Mouse (Mus musculus) midbrain, postnatal 0 days (tissue): ENCODE results near the gene Cdkn2d. TPM values are rescaled to one million over a fixed set of nuclear protein-coding genes. Genes with fewer than 3 reads are reported as not detected.
"Not testable (repeated sequence)": the region's sequence is repeated elsewhere in the genome, so short reads cannot be mapped to it uniquely, and the experiment has no call there.

ENCODE experiments used
- ATAC-seq: fragments of 200-750 bp; cut with Nextera tagmentation; 2 replicates; pipeline ENCODE4 v1.8.0; 2017; ENCODE audit warnings: moderate number of reproducible peaks, mild to moderate bottlenecking, moderate TSS enrichment, moderate library complexity; ENCODE audit not compliant: low FRiP score
- DNase-seq: peaks from one replicate; pipeline ENCODE4 v3.0.0-alpha.2; 2015; ENCODE audit warnings: low spot score
- H3K27ac ChIP-seq: fragments of 300-500 bp; sonication (generic); 2 replicates; pipeline ENCODE4 v1.5.1; 2014; ENCODE audit warnings: low read depth, mild to moderate bottlenecking, low read length, mixed read lengths
- H3K27me3 ChIP-seq: fragments of 300-500 bp; sonication (generic); 2 replicates; pipeline ENCODE4 v1.6.1; 2014; ENCODE audit warnings: low read length, control low read depth, mixed read lengths; ENCODE audit not compliant: insufficient read depth
- H3K36me3 ChIP-seq: fragments of 300-500 bp; sonication (generic); 2 replicates; pipeline ENCODE4 v1.6.1; 2014; ENCODE audit warnings: low read length, control low read depth, mixed read lengths; ENCODE audit not compliant: insufficient read depth
- H3K4me1 ChIP-seq: fragments of 300-500 bp; sonication (generic); 2 replicates; pipeline ENCODE4 v1.6.1; 2014; ENCODE audit warnings: mild to moderate bottlenecking, control low read depth, antibody characterized with exemption, low read length, mixed read lengths; ENCODE audit not compliant: insufficient read depth
- H3K4me2 ChIP-seq: fragments of 300-500 bp; sonication (generic); 2 replicates; pipeline ENCODE4 v1.6.1; 2014; ENCODE audit warnings: low read depth, mild to moderate bottlenecking, low read length, mixed read lengths; ENCODE audit not compliant: poor library complexity, severe bottlenecking
- H3K4me3 ChIP-seq: fragments of 300-500 bp; sonication (generic); 2 replicates; pipeline ENCODE4 v1.5.1; 2014; ENCODE audit warnings: low read depth, mild to moderate bottlenecking, low read length, moderate library complexity
- H3K9ac ChIP-seq: fragments of 300-500 bp; sonication (generic); replicated peaks from 2 replicates; pipeline ENCODE4 v1.6.1; 2014; ENCODE audit warnings: mild to moderate bottlenecking, low read length, moderate library complexity, mixed read lengths; ENCODE audit not compliant: poor library complexity, severe bottlenecking
- H3K9me3 ChIP-seq: fragments of 300-500 bp; sonication (generic); 2 replicates; pipeline ENCODE4 v1.6.1; 2016; ENCODE audit warnings: low read length, control low read depth
- CTCF ChIP-seq: IDR thresholded peaks from 2 replicates; pipeline ENCODE4 v1.5.1; 2016; ENCODE audit warnings: antibody characterized with exemption, mild to moderate bottlenecking
- WGBS: fragments of 180-500 bp; shearing (Covaris S2); extraction: QIAGEN DNeasy Blood & Tissue Kit; methylation state at CpG from one replicate; pipeline ENCODE4 v1.1.7; 2014; 5-methylcytosine and 5-hydroxymethylcytosine counted together
- polyA plus RNA-seq: library from polyadenylated mRNA; unstranded; fragments of >200 nt; fragmentation: Nextera tagmentation; extraction: Ambion mirVana; gene quantifications from 2 replicates; pipeline ENCODE4 v1.2.1, GENCODE M21; 2015
- total RNA-seq: library from RNA; depleted of rRNA; stranded (reverse); fragments of >200 nt; gene quantifications from 2 replicates; pipeline ENCODE4 v1.2.3, GENCODE M21; 2014

Cdkn2d gene
- total and polyA plus RNA-seq, 2 experiments from 2014 or later = 126 to 141 TPM

- no peaks in the 10 kb centered on the region for H3K27me3 ChIP-seq
- no peak overlapping the region for H3K4me2 ChIP-seq
- no peak for DNase-seq
- 81% methylated on average over 10 of the region's 10 CpGs for WGBS
- no peaks in the 10 kb centered on the region for H3K36me3 ChIP-seq
- no peak overlapping the region for H3K9ac ChIP-seq
- no peak overlapping the region for H3K4me3 ChIP-seq
- H3K9me3 ChIP-seq = no peaks in the 10 kb centered on the region
- ATAC-seq = no peak
- no peaks in the 10 kb centered on the region for H3K4me1 ChIP-seq
- no peak for TF ChIP-seq CTCF
- no peak overlapping the region for H3K27ac ChIP-seq
These were observed 7.8 kb upstream of the Cdkn2d start for GRCm38 (mm10) chr9:21299014-21299413.

GRCm38 (mm10) chr9:21292271-21292670, 1.1 kb upstream of the Cdkn2d start:
- Histone ChIP-seq H3K27ac (no peak overlapping the region), H3K27me3 (no peaks in the 10 kb centered on the region), H3K4me3 (no peak overlapping the region), H3K9ac (no peak overlapping the region), H3K9me3 (no peaks in the 10 kb centered on the region), H3K4me1 (peaks cover 12% of the 10 kb centered on the region; the same call in 1 of the 2 replicates), H3K4me2 (no peak overlapping the region), H3K36me3 (no peaks in the 10 kb centered on the region)
- DNase-seq = no peak
- ATAC-seq = no peak
- TF ChIP-seq CTCF = no peak
- 98% methylated on average over 3 of the region's 3 CpGs for WGBS

- H3K27ac ChIP-seq = 0 out of 2 replicates have a peak overlapping the region, but pooled peaks have one; percentile 12
- H3K9ac ChIP-seq = not testable (repeated sequence)
These were observed 661 bp upstream of the Cdkn2d start for GRCm38 (mm10) chr9:21291868-21292267.

GRCm38 (mm10) chr9:21290589-21290988, 618 bp downstream of the Cdkn2d start:
- Histone ChIP-seq H3K27ac (peak overlapping the region; percentile 85), H3K4me1 (peaks cover 19% of the 10 kb centered on the region; the same call in 1 of the 2 replicates), H3K36me3 (no peaks in the 10 kb centered on the region), H3K4me3 (peak overlapping the region; percentile 81), H3K9ac (peak overlapping the region; percentile 89), H3K27me3 (no peaks in the 10 kb centered on the region), H3K4me2 (peak overlapping the region; percentile 59), H3K9me3 (no peaks in the 10 kb centered on the region)
- 1% methylated on average over 20 of the region's 20 CpGs for WGBS
- TF ChIP-seq CTCF = no peak
- ATAC-seq (no peak), DNase-seq (peak; percentile 32)

More at GRCm38 (mm10) chr9:21291868-21292267, 661 bp upstream of the Cdkn2d start:
- 16% methylated on average over 7 of the region's 7 CpGs for WGBS
- H3K27me3 ChIP-seq, H3K36me3 ChIP-seq, H3K9me3 ChIP-seq, ATAC-seq, DNase-seq: not testable (repeated sequence)
- Histone ChIP-seq H3K4me3 (peak overlapping the region; percentile 81; the same call in 1 of the 2 replicates), H3K4me1 (peaks cover 16% of the 10 kb centered on the region; the same call in 1 of the 2 replicates), H3K4me2 (peak overlapping the region; percentile 59)

GRCm38 (mm10) chr9:21289337-21289671, 1.9 kb downstream of the Cdkn2d start:
- H3K36me3 ChIP-seq = peaks cover 7% of the 10 kb centered on the region; the same call in 1 of the 2 replicates
- H3K27me3 ChIP-seq = no peaks in the 10 kb centered on the region
- TF ChIP-seq CTCF = no peak
- peak overlapping the region; percentile 59; the same call in 1 of the 2 replicates for H3K4me2 ChIP-seq
- no peak overlapping the region for H3K27ac ChIP-seq
- WGBS = 89% methylated on average over 2 of the region's 2 CpGs
- H3K4me1 ChIP-seq = peaks cover 19% of the 10 kb centered on the region; the same call in 1 of the 2 replicates
- no peaks in the 10 kb centered on the region for H3K9me3 ChIP-seq
- no peak for DNase-seq
- no peak for ATAC-seq
- H3K4me3 ChIP-seq = peak overlapping the region; percentile 81; the same call in 1 of the 2 replicates
- no peak overlapping the region for H3K9ac ChIP-seq

GRCm38 (mm10) chr9:21288404-21289336, 2.5 kb downstream of the Cdkn2d start:
- peak overlapping the region; percentile 70 for H3K9ac ChIP-seq
- no peak for DNase-seq
- 79% methylated on average over 13 of the region's 13 CpGs for WGBS

More at GRCm38 (mm10) chr9:21288404-21289336, 2.5 kb downstream of the Cdkn2d start:
- Histone ChIP-seq H3K4me3 (peak overlapping the region; percentile 54), H3K27me3 (no peaks in the 10 kb centered on the region), H3K27ac (peak overlapping the region; percentile 78), H3K9me3 (no peaks in the 10 kb centered on the region), H3K4me2 (peak overlapping the region; percentile 72), H3K36me3 (peaks cover 13% of the 10 kb centered on the region; the same call in 1 of the 2 replicates), H3K4me1 (peaks cover 19% of the 10 kb centered on the region; the same call in 1 of the 2 replicates)
- no peak for ATAC-seq
- TF ChIP-seq CTCF = no peak
